In genomic region chr16:23224671-23225068, GRCm38 (mm10) we compare ENCODE assay signal across 8 mouse cellular contexts. TPM values are rescaled to one million over a fixed set of nuclear protein-coding genes. Genes with fewer than 3 reads are reported as not detected.
A peak's percentile ranks its signal among the peaks of the same experiment; 100 is the strongest.
DNase-seq lines count a peak whose midpoint lies in the region; ATAC-seq and TF ChIP-seq lines count a peak whose summit lies in the region.

Gene St6gal1 (plus strand): TSS chr16:23224740.

- H3K36me3 ChIP-seq in embryonic facial prominence, embryonic 11.5 days (replicated peaks; ENCODE audit: control insufficient read depth, insufficient read depth, low read depth, low read length): no peaks in the 10 kb centered on the region
- H3K36me3 ChIP-seq in heart, adult 2 months (ENCODE audit: control insufficient read depth, insufficient read depth, low read length): no peaks in the 10 kb centered on the region; the same call in 1 of the 2 replicates
- no peaks in the 10 kb centered on the region for H3K36me3 ChIP-seq in limb, embryonic 14.5 days (ENCODE audit: control insufficient read depth, insufficient read depth, low read length)
- H3K36me3 ChIP-seq in midbrain, embryonic 15.5 days (replicated peaks): no peaks in the 10 kb centered on the region

- TF ChIP-seq POLR2A in heart, adult 2 months (IDR thresholded peaks at IDR 0.05; ENCODE audit: insufficient read depth, low read depth, low read length): peak; percentile 46; the same call in 1 of the 2 replicates
- TF ChIP-seq POLR2A in limb, embryonic 14.5 days (IDR thresholded peaks at IDR 0.05; ENCODE audit: borderline replicate concordance, extremely low read depth, insufficient read depth, insufficient read length): 0 out of 2 replicates have a peak, but pooled peaks have one; percentile 25

- intact Hi-C loops in heart, adult 2 months (cut with DNase I): loop anchor here (1.0 to 5.0 kb wide), 4 partner anchors 48 to 178 kb away; no protein-coding TSS in a partner anchor

- peak within 1 kb of the TSS; percentile 90 for H3K27ac ChIP-seq in embryonic facial prominence, embryonic 11.5 days (replicated peaks; ENCODE audit: low read depth, low read length)
- H3K27ac ChIP-seq in heart, adult 2 months: peak within 1 kb of the TSS; percentile 86
- H3K27ac ChIP-seq in limb, embryonic 14.5 days (replicated peaks; ENCODE audit: low read depth, low read length): peak within 1 kb of the TSS; percentile 86
- peak within 1 kb of the TSS; percentile 92 for H3K27ac ChIP-seq in midbrain, embryonic 15.5 days

- H3K4me3 ChIP-seq in embryonic facial prominence, embryonic 11.5 days (ENCODE audit: low read depth, low read length): peak within 1 kb of the TSS; percentile 82
- peak within 1 kb of the TSS; percentile 78 for H3K4me3 ChIP-seq in heart, adult 2 months
- H3K4me3 ChIP-seq in limb, embryonic 14.5 days (replicated peaks; ENCODE audit: low read length): peak within 1 kb of the TSS; percentile 80
- peak within 1 kb of the TSS; percentile 91 for H3K4me3 ChIP-seq in midbrain, embryonic 15.5 days

- peak within 1 kb of the TSS; percentile 96 for H3K9ac ChIP-seq in embryonic facial prominence, embryonic 11.5 days (replicated peaks; ENCODE audit: low read length)
- H3K9ac ChIP-seq in heart, adult 2 months (ENCODE audit: low read depth, low read length): peak within 1 kb of the TSS; percentile 87
- peak within 1 kb of the TSS; percentile 92 for H3K9ac ChIP-seq in limb, embryonic 14.5 days (ENCODE audit: low read depth, low read length, severe bottlenecking)
- H3K9ac ChIP-seq in midbrain, embryonic 15.5 days: peak within 1 kb of the TSS; percentile 80

- H3K4me1 ChIP-seq in embryonic facial prominence, embryonic 11.5 days (ENCODE audit: control insufficient read depth, insufficient read depth, low read length): no peaks in the 10 kb centered on the region
- peaks cover 1% of the 10 kb centered on the region; the same call in 1 of the 2 replicates for H3K4me1 ChIP-seq in heart, adult 2 months (ENCODE audit: control insufficient read depth, insufficient read depth, low read length)
- peaks cover 9% of the 10 kb centered on the region; the same call in 1 of the 2 replicates for H3K4me1 ChIP-seq in limb, embryonic 14.5 days (ENCODE audit: control insufficient read depth, insufficient read depth, low read length)
- H3K4me1 ChIP-seq in midbrain, embryonic 15.5 days: peaks cover 35% of the 10 kb centered on the region

- peak; percentile 57 for TF ChIP-seq EP300 in heart, adult 2 months (IDR thresholded peaks at IDR 0.05; ENCODE audit: insufficient read depth, low read depth, low read length)

- no peaks in the 10 kb centered on the region for H3K9me3 ChIP-seq in embryonic facial prominence, embryonic 11.5 days (replicated peaks; ENCODE audit: control insufficient read depth, low read length)
- H3K9me3 ChIP-seq in limb, embryonic 14.5 days (ENCODE audit: control insufficient read depth, low read length): no peaks in the 10 kb centered on the region
- H3K9me3 ChIP-seq in midbrain, embryonic 15.5 days: no peaks in the 10 kb centered on the region

- no peaks in the 10 kb centered on the region for H3K79me2 ChIP-seq in heart, adult 2 months (replicated peaks; ENCODE audit: control insufficient read depth, insufficient read depth, low read length)

- ATAC-seq in embryonic facial prominence, embryonic 11.5 days (replicated peaks; ENCODE audit: insufficient number of reproducible peaks, low FRiP score, low TSS enrichment, low read depth): peak; percentile 51
- peak; percentile 44 for ATAC-seq in limb, embryonic 14.5 days (ENCODE audit: low FRiP score, low read depth)
- ATAC-seq in midbrain, embryonic 15.5 days (replicated peaks): peak; percentile 73

- peak within 1 kb of the TSS; percentile 60 for H3K4me2 ChIP-seq in embryonic facial prominence, embryonic 11.5 days (ENCODE audit: low read depth, low read length)
- H3K4me2 ChIP-seq in limb, embryonic 14.5 days (replicated peaks; ENCODE audit: low read depth, low read length, severe bottlenecking): peak within 1 kb of the TSS; percentile 89
- peak within 1 kb of the TSS; percentile 89 for H3K4me2 ChIP-seq in midbrain, embryonic 15.5 days

- under 1% methylated on average over 20 of the region's 20 CpGs for WGBS in embryonic facial prominence, embryonic 11.5 days
- WGBS in heart, adult 2 months: under 1% methylated on average over 20 of the region's 20 CpGs
- 0% methylated on average over 20 of the region's 20 CpGs for WGBS in limb, embryonic 14.5 days
- WGBS in midbrain, embryonic 15.5 days: under 1% methylated on average over 20 of the region's 20 CpGs

- DNase-seq in 3134 (ENCODE audit: extremely low read depth, insufficient read length, low spot score): peak; percentile 83
- peak; percentile 83 for DNase-seq in adrenal gland, adult 8-10 months
- DNase-seq in embryonic facial prominence, embryonic 11.5 days (ENCODE audit: low spot score): peak; percentile 87
- peak; percentile 89 for DNase-seq in heart, adult 2 months
- DNase-seq in kidney, adult 18-20 months: peak; percentile 83
- DNase-seq in limb, embryonic 14.5 days (ENCODE audit: low spot score): peak; percentile 60
- DNase-seq in spleen, postnatal 14 days (ENCODE audit: low spot score in 2 of 2): peak; percentile 75 to 77

- TF ChIP-seq CTCF in heart, adult 2 months (IDR thresholded peaks at IDR 0.05): peak; percentile 78

- no peaks in the 10 kb centered on the region for H3K27me3 ChIP-seq in embryonic facial prominence, embryonic 11.5 days (ENCODE audit: control insufficient read depth, insufficient read depth, low read length)
- no peaks in the 10 kb centered on the region for H3K27me3 ChIP-seq in heart, adult 2 months (ENCODE audit: control insufficient read depth, insufficient read depth, low read length)
- H3K27me3 ChIP-seq in limb, embryonic 14.5 days (ENCODE audit: control insufficient read depth, insufficient read depth, low read length): no peaks in the 10 kb centered on the region
- H3K27me3 ChIP-seq in midbrain, embryonic 15.5 days (replicated peaks): no peaks in the 10 kb centered on the region

RNA-seq across cellular contexts. Expression of gene St6gal1, which starts in this region (rescaled TPM):
- total RNA-seq in adrenal gland, adult 8-10 months (2022): 10 to 100 TPM; 36.7 to 55.6 (median 44.3) TPM
- polyA plus RNA-seq in embryonic facial prominence, embryonic 11.5 days (2014; fragmentation: Nextera tagmentation; extraction: Ambion mirVana): 34.9 and 36.6 TPM in 2 replicates
- 1 to 10 TPM; 8.4 to 9.9 TPM for total RNA-seq in heart, adult 2 months (2021)
- 6.0 and 9.9 TPM in 2 replicates for polyA plus RNA-seq in heart, adult 2 months (2012; rRNA removed)
- polyA plus RNA-seq in limb, embryonic 14.5 days (2012; rRNA removed): 13.3 and 14.7 TPM in 2 replicates
- polyA plus RNA-seq in limb, embryonic 14.5 days (2014; fragmentation: Nextera tagmentation; extraction: Ambion mirVana): 16.8 and 20.6 TPM in 2 replicates
- polyA plus RNA-seq in midbrain, embryonic 15.5 days (2015; fragmentation: Nextera tagmentation; extraction: Ambion mirVana): 27.9 and 29.4 TPM in 2 replicates

Comparison
In these comparisons a context has a peak if more than half of its experiments do, and no peak if none do; other contexts are left out.
1. Peak in every context shown above with its lines: DNase-seq, ATAC-seq, H3K4me3 ChIP-seq and H3K27ac ChIP-seq.